Mouse (Mus musculus): ENCODE measurements around the gene Rxfp2.

Rxfp2 gene

DNA sequence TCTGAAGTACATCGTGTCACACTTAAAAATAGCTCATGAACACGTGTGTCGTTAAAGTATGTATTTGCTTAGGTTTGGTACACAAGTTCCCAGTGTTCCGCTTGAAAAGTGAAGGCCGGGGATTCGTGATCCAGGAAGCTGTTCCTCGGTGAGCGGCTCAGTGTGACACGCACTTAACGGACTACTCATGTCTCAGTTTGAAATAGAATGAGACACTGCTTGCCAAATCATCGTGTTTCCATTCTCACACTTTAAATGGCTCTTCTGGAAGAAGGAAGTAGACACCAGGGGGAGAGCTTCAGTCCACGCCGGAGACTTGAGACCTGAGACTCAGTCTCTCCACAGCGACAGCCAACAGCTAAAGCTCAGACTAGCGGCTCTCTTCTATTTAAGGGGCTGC is 28.0 kb downstream of the Rxfp2 start:
- no peak for DNase-seq

DNA sequence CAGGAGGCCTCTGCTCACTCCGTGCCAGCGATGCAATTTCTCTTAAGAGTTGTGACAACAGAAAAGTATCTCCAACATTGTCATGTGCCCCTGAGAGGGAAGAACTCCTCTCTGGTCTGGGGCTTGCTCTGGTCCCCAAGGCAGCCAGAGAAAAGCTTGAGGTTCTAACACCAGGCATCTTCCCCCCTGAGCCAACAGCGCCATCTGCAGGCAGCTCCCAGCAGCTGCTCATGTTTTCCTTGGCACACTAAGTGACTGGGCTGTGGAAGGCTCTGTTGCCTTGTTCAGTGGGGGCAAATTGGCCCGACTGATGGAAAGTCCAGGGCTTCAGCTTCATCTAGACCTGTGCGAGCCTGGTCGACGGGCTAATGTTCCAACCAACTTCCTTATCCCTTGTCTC is 31.5 kb downstream of the Rxfp2 start:
- no peak for DNase-seq

DNA sequence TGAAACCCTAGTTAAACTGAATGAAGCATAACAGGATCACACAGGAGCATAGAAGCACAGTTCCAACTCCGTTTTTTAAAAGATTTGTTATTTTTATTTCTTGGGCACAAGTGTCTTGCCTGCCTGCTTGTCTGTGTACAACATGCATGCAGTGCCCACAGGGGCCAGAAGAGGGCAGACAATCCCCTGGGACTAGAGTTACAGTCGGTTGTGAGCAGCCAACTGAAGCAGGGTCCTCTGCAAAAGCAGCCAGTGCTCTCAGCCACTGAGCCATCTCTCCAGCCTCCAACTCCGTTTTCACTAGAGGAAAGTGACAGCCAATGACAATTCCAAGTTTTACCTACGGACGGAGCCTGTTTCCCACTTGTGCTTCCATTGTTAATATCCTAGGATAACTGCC is 33.4 kb downstream of the Rxfp2 start:
- no peak for DNase-seq

DNA sequence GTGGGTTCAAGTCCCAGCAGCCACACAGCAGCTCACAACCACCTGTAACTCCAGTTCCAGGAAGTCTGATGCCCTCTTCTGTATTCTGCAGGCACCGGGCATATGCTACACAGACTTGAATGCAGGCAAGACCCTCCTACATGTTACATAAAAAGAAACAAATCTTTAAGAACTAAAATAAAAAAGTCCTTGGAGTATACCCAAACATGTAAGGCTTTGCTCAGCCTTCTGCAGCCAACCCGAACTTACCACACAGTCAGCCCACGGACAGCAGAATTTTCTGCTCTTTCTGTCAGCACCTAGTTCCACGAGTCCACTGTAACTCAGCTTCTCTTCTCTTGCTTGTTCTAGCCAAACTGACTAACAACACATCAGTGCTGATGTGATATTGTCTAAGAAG is 34.8 kb downstream of the Rxfp2 start:
- DNase-seq = peak; percentile 33

DNA sequence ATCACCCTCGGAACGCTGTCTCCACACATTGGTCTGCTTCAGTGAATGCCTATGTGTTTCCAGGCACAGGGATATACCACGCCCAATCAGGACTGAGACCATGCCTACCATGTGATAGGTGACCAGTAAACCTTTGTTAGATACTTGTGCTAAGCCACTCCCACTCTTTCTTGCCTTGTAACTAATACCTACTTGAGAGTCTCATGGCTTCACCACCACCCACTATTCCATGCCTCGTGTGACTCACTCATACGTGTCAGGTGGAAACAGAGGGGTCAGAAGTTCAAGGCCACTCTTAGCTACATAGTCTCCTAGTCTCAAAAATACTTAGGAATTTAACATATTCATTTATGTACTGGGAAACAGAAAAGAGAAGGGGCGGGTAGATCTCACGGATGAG is 35.5 kb downstream of the Rxfp2 start:
- DNase-seq = no peak

DNA sequence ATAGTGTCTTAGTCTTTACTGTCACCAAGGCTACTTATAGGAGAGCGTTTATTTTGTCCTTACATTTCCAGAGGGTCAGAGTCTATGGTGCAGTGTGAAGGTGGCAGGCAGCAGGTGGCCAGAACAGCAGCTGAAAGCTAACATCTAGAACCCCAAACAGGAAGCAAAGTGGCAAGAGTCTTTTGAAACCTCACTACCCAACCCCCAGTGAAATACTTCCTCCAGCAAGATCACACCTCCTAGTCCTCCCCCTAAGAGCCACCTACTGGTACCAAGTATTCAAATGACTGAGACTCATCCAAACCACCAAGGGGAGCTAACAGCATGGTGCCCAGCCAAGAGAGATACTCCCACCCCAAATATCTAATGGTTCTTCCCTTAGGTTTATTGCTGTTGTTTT is 36.8 kb downstream of the Rxfp2 start:
- DNase-seq = no peak

DNA sequence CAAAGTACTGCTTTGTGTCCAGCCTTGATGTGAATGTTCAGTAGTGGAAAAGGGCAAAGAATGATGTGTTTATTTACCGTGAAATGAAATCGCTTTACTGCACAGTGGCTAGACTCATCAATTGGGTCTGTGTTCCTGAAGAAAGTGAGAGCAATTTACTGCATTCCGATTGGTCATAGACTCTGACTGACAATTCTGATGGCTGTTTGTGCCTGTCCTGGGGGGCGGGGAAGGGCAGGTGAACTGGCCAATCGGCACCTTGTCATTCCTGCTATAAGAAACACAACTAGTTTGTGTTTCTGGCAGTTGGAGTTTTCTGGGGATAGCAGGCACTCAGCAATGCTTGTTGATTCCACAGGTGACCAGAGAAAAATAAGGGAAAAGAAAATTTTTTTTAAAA is 37.6 kb downstream of the Rxfp2 start:
- DNase-seq = no peak

DNA sequence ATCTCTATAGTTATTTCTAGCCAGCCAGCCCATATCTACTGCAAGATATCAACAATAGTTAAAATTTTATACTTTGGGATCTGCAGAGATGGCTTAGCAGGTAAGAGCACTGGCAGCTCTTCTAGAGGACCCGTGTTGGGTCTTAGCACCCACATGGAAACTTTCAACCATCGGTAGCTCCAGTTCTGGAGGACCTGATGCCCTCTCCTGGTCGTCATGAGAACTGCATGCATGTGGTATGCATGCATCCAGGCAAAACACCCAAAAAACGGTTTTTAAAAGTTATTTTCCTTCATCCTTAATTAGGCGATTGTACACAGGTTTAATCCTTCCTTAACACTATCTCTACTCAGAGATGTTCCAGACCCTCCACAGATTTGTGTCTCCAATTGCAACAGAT is 40.4 kb downstream of the Rxfp2 start:
- DNase-seq = no peak

DNA sequence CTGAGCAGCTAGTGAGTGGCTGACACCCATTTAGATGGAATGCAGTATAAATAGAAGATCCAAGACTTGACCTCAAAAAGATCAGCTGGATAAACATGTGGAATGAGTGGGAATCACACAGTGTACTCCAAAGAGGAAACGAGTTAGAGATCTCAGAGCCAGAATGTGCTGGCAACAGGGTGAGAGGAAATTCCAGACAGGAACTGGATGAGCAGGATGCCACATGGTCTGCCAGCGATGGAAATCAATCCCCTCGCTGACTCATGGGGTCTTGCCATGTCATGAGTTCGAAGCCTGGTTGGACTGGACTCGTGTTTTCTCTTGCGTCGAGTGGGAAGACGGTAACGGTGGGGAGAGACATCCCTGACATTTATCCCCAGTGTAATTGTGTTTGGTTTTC is 41.0 kb downstream of the Rxfp2 start:
- no peak for DNase-seq

DNA sequence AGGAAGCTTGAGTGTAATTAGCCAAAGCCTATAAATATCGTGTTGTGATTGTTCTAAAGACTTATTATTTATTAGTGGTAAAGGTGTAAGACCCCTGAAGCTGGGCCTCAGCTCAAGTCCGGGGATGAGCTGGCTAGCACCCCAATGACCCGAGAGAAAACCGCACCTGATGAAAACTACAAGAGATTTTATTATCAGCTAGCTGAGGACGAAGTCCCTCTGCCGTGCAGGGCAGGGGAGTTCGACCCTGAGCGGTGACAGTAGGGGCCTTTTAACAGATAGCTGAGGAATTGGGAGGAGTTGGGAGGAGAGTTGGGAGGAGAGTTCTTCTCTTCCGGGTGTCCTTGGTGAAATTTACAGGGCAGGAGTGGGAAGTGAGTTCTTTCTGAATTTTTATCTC is 42.6 kb downstream of the Rxfp2 start:
- no peak for DNase-seq

DNA sequence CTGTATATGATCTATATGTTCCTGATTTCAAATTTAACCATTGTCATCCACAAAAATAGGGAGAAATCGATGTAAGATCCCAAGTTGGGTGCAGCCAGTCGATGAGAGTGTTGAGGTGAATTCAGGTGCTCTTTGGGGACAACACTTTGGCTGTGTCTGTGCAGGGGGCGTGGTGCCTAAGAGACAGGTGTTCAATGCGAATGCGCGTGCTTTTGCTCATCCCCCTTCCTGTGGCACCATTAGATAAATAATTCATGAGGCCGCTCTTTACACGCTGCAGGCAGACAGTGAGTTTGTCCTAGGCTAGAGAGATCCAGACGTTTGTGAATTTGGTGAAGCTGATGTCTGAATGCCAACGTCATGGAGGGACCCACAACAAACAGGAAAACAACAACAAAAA is 45.8 kb downstream of the Rxfp2 start:
- DNase-seq = no peak

DNA sequence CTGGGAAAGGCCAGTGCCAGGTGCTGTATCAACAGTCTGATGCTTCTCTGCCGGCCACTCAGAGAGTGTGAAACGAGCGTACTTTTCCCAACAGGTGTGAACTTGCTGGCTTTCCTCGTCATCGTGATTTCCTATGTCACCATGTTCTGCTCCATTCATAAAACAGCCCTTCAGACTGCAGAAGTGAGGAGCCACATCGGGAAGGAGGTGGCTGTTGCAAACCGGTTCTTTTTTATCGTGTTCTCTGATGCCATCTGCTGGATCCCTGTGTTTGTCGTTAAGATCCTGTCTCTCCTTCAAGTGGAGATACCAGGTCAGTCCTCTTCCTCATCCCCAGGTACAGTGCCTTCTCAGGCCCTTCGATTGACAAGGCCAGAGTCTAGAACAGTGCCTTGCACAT is 51.6 kb downstream of the Rxfp2 start:
- peak; percentile 66 for DNase-seq

DNA sequence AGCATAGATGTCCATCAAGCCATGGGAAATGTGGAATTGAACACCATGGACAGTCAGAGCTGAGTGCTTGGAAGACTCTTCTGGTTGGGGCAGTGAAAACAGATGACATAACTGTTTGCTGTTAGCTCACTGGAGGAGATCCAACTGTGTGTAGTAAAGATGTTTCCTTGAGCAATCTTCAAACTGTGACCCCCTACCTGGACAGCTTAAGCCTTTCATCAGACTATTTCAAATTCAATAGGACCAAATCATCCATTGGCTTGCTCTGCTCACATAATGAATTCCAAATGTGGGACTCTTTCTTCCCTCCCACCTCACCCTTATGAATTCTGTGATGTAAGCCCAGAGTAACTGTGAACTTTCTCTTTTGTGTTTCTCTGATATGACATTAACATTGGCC is 53.3 kb downstream of the Rxfp2 start:
- DNase-seq = no peak

DNA sequence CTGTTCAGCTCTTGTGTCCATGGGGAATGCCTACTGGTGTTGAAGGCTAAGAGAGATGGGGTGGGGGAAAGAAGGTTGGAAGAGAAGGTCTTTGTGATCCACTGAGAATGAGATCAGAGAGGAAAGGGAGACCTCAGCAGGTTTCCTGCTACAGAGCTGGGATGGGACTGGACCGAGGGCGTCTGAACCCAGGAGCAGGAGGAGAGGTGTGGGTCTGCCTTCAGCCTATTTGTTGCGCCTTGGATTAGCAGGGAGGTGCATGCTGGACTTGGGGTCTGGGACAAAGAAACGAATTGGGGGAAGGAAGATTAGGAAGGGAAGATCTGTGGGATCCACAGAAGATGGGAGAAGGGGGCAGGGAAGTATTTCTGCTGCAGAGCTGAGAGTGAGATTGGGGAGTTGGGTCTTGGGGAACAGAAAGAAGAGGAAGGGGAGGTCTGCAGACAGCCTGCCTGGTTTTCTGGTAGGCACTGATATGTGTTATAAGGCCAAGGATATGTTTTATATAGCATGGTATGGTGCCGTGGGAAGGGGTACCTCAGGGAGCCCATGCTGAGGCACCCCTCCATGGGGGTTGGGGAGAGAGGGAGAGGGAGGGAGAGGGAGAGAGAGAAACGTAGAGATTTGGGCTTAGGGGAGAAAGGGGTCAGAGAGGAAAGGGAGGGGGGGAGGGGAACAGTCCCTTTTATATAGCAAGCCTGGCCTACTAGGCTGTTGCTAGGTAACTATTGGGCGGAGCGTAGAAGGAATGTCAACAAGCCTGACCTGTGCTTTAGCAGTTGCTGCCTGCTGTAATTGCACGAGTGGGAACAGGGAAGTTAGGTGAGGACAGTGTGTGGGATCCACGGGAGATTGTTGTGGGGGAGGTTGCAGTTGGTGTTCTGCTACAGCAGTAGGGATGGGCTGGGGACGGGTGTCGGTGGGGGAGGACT is 61.7 kb downstream of the Rxfp2 start:
- peak; percentile 11 for DNase-seq

DNA sequence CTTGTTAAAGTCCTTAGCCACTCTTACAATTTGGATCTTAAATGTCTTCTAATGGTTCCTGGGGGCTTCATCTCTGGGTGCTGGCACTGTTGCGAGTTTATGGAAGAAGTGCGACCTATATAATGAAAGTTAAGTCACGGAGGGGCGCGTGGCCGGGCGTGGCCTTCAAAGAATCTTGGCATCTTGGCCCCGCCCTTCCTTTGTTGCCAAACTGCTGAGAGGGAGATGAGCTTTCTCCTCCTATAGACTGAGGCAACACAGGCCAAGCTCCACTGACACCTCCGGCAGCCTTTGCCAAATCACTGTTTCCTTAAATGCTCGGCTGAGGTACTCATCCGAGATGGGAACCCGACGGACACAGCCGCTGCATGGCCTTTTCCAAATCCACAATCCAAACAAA is 64.2 kb downstream of the Rxfp2 start:
- DNase-seq = no peak

DNA sequence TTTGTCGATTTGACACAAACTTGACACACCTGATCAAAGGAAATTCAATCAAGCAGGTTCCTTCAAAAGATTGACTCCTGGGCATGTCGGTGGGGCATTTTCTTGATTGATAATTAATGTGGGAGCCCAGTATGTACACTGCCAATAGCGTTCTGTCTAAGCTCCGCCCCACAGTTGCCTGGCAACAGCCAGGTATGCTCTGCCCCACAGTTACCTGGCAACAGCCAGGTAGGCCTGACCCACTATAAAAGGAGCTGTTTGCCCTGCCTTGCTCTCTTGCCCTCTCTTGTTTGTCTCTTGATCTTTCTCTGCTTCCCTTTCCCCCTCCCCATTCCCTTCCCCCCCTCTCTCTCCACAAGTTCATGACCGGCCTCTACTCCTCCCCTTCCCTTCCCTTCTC is 64.7 kb downstream of the Rxfp2 start:
- no peak for DNase-seq

DNA sequence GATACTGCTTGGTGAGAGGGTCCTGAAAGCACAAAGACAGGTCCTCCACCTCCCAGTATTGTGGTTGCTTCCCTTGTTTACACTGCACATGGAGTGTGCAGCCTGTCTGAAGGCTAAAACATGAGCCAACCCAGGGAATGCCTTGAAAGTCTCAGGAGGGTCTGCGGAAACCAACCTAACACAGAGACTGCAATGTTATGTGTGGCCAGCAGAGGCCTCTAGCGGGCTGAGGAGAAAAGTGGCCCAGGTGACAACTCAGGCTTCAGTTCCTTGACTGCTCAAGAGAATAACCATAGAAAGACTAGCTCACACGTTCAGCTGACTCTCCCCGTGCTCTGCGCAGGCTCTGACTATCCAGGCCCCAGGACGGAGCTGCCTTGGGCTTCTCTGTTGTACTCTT is 79.1 kb downstream of the Rxfp2 start:
- DNase-seq = peak; percentile 63

DNA sequence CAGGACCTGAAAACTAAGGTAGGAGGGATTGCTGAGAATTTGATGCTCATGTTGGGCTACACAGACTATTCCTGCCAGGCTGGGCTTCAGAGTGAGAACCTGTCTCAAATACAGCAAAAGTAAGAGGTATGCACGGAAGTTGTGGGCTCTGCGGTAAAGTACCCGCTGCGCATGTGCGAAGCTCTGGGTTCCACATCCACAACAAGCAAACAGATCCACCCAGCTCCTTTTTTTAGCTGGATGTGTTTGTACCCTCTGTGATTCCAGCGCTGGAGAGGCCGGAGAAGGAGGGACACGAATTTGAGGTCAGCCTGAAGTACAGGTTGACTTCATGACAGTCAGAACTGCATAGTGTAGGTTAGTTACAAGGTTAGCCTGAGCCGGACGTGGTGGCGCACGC is 80.3 kb downstream of the Rxfp2 start:
- DNase-seq = no peak

DNA sequence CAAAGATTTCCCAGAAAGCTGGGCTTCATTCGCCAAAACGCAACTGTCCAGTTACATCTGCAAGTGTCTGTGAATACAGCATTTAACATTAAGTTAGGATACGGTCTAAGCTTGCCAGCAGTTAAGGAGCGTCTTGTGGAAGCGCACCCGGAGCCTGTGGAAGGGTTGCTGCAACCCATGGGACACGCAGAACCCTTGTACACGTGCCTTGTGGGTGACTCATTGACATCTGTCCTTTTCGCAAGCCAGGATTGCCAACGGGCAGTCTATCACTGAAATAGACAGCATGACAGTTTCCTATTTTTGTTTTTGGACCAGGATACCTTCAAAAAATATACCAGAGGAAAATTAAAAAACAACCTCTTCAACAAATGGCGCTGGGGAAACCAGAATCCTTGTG is 83.3 kb downstream of the Rxfp2 start:
- DNase-seq = no peak

DNA sequence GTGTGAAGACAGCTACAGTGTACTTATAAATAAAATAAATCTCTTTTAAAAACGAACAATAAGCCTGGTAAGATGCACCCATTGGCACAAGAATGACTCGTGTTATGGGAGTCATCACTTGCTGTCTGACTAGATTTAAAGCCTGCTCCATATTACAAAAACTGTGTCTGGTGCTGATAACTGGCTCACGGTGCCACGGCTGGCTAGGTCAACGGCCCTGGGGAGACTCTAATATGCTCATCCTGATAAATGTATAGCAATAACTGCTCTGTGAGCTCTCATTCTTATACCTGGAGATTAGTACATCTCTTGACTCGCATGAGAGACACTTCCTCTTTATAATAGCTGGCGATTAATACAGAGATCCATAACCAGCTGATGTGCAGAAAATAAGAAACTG is 87.9 kb downstream of the Rxfp2 start:
- DNase-seq = no peak

DNA sequence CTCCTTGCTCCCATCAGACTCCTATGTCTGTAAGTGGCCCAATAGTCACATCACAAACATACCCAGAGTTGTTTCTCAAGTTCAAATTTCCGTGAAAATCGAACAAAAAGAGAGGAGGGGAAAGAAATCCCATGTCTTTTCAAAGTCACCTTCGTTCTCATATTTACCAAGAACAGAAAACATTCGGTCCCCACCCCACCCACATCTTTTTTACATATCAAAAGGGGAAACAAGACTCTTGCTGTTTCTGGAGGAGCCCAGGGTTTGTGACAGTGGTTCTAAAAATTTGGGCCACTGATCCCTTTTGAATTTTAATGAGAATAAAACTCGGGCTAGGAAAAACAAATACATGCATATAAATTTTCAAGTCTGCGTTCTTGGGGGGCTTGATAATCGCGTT is 92.8 kb downstream of the Rxfp2 start:
- DNase-seq = no peak

DNA sequence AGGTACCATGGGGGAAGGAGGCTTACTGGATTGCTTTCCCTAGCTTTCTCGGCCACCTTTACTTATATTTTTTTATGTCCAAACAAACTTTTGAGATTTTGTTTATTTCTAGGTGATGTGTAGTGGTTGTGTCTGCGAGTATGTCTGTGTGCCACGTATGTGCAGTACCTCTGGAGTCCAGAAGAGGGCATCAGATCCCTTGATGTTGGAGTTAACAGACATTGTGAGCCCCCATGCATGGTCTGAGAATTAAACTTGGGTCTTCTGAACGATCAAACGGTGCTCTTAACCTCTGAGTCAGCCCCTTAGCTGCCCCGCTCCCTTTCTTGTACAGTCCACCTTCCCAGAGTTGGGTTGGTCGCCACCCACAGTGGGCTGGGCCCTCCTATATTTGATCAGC is 95.5 kb downstream of the Rxfp2 start:
- DNase-seq = no peak

DNA sequence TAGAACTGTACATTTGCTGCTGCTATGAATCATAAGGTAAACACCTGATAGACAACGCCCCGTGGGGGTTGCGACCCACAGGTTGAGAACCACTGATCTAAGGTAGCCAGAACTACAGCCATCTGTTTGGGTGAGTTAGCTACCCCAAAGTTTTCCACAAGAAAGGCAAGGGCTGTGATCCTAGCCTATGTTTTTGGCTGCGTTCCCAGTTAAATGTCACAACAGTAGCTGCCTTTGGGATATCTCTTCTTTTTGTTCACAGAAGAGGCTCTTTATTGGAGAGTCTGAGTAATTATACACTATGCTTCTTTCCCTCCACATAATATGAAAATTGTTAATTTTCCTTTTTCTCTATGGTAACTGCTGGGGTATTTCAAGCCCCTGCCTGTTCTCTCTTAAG is 96.3 kb downstream of the Rxfp2 start:
- DNase-seq = no peak

DNA sequence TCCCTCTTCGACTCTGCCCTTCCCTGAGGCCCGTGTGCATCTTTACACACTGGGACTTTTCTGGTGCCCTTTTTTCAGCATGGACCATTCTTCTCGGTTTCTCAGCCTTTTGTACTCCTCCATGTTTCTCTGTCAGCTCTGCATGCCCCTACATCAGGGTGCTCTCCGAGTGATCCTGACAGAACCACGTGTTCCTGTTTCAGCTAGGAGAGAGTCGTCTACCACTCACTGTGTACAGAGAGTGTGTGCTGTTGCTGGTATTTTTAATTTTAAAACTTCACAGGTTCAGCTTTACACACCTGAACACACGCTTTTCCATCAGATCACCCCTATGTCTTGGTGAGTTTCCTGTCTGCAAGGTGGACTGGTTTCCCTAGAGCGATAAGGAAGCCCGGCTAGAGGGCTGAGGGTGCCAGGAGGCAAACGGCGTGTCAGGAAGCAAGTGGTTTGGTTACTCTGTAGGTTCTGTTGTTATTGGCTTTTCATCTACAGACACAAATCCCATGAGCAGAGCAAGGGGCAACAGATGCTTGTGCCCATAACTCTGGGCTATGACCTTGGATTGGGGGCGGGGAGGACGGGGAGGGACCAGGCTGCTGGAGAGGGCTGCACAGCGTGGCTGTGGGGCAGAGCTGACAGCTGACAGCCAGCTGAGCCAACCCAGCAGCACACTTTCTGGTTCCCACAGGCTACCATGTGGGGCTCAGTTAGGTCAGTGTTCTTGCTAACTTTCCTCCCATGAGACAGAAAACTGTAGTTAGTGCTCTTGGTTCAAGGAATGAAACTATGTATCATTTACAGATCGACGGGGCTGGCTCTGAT is 97.0 kb downstream of the Rxfp2 start:
- no peak for DNase-seq
